Mouse (Mus musculus): ENCODE measurements at regions not wholly inside any gene's neighbourhood (a gene's known extent, or its start where the extent isn't known, plus 50 kb on each side); places are given as distances from the start of the nearest gene placed in this dataset.
A peak's percentile ranks its signal among the peaks of the same experiment; 100 is the strongest.

DNA sequence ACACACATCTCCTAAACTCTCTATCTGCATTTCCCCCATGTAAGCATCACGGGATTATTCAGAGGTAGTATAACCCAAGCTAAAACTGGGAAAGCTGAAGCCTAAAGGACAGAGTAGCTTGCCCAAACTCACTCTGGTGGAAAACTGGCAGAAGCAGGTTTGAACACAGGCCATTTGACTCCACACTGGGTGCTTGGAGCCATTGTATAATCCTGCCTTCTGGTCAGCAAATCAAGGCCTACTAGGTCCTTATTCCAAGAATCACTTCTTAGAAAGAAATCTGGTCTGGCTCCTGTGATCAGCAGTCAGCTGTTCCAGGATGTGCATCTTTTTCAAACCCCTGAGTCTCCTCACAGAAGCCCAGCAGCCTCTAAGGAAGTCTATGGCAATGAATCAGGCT is 582.4 kb downstream of the Nfib start:
- H3K4me2 ChIP-seq: no peak overlapping the region
- no peaks in the 10 kb centered on the region for H3K36me3 ChIP-seq (ENCODE audit: poor library complexity, severe bottlenecking)
- H3K9ac ChIP-seq: no peak overlapping the region
- no peaks in the 10 kb centered on the region for H3K9me3 ChIP-seq (replicated peaks)
- H3K27me3 ChIP-seq: no peaks in the 10 kb centered on the region
- no peaks in the 10 kb centered on the region for H3K4me1 ChIP-seq
- no peak for ATAC-seq
- no peak overlapping the region for H3K27ac ChIP-seq
- H3K4me3 ChIP-seq: no peak overlapping the region
- 92% methylated on average over 1 of the region's 1 CpGs for WGBS

DNA sequence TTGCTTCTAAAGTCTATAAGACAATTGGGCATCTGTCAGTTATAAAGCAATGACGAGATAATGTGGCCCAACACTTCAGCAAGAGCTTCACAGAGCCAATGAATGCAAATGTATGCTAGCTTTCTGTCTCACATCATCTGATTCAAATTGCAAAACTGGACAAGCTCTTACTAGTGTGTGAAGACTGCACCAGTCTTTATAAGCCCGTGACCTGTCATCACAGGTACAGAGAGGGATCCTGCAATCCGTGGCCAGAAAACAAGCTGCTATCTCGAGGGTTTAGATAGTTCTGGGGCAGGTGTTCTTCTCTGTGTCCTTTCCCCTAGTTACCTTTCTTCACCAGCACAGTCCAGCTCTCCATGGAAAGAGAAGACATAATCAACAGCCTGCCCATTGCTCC is 584.8 kb downstream of the Nfib start:
- H3K27ac ChIP-seq: no peak overlapping the region
- H3K9me3 ChIP-seq (replicated peaks): no peaks in the 10 kb centered on the region

DNA sequence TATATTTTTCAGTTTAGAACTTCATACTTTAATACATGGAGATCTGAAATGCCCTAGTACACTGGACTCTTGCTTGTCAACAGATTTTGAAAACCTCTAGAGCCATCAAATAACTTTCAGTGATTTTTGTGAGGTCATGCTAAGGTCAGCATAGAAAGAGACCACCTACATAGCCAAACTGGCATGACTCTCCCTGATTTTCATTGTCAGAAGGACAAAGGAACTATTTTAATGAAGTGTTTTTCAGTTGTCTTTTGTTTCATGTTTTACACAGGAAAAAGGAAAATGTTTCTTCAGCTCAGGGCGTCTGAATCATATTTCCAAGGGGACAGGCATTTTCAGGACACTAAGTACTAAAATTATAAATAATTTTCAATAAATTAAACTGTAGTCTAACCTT is 585.2 kb downstream of the Nfib start:
- Histone ChIP-seq H3K27me3 (no peaks in the 10 kb centered on the region), H3K4me1 (no peaks in the 10 kb centered on the region), H3K36me3 (ENCODE audit: poor library complexity, severe bottlenecking) (no peaks in the 10 kb centered on the region), H3K9ac (no peak overlapping the region), H3K9me3 (replicated peaks) (no peaks in the 10 kb centered on the region), H3K4me3 (no peak overlapping the region), H3K27ac (no peak overlapping the region), H3K4me2 (no peak overlapping the region)
- no peak for ATAC-seq
- 37% methylated on average over 1 of the region's 1 CpGs for WGBS

More for the DNA sequence above, 584.8 kb downstream of the Nfib start:
- no peak for ATAC-seq
- no peaks in the 10 kb centered on the region for H3K4me1 ChIP-seq
- no peaks in the 10 kb centered on the region for H3K27me3 ChIP-seq
- no peak overlapping the region for H3K4me3 ChIP-seq
- H3K9ac ChIP-seq: no peak overlapping the region
- H3K36me3 ChIP-seq (ENCODE audit: poor library complexity, severe bottlenecking): no peaks in the 10 kb centered on the region
- H3K4me2 ChIP-seq: no peak overlapping the region
- WGBS: 58% methylated on average over 4 of the region's 4 CpGs

DNA sequence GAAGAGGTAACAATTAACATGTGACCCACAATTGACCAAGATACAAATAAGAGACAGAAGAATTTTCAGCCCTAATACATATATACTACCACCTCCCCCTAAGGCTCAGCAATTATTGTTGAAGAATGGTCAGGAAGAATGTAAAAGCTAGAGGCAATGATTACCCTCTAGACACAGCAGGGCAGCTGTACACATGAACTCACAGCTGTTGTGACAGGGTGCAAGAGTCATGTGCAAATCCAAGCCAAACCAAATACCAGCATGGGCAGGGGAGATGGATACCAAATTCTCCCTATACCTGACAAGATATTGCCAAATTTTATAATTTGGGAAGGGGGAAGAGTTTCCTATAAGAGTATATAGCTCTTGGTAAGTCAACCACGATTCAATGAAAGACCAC is 603.7 kb downstream of the Nfib start:
- Histone ChIP-seq H3K4me3 (no peak overlapping the region), H3K27me3 (no peaks in the 10 kb centered on the region), H3K36me3 (ENCODE audit: poor library complexity, severe bottlenecking) (no peaks in the 10 kb centered on the region), H3K9ac (no peak overlapping the region), H3K9me3 (replicated peaks) (no peaks in the 10 kb centered on the region), H3K4me1 (peaks cover 8% of the 10 kb centered on the region; the same call in 1 of the 2 replicates), H3K27ac (no peak overlapping the region), H3K4me2 (no peak overlapping the region)
- no peak for ATAC-seq
- WGBS: 94% methylated on average over 1 of the region's 1 CpGs

DNA sequence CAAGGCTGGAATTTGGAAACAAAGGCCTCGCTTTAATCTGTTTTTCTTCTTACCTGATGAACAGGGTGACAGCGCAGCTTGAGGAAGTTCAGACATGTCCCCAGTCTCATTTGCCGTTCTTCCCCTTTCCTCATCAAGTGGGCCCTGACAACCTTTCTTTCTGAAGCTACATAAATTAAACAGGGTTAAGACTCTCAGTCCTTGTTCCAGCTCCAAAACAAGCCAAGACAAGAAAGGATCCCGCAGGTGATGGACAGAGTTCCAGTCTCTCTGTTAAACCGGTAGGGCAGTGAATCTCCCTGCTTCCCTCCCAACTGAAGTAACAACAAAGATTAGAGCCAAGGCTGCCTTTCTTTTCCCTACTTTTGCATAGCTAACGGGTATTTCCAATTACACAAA is 605.6 kb downstream of the Nfib start:
- Histone ChIP-seq H3K27me3 (no peaks in the 10 kb centered on the region), H3K9ac (no peak overlapping the region), H3K36me3 (ENCODE audit: poor library complexity, severe bottlenecking) (no peaks in the 10 kb centered on the region), H3K27ac (no peak overlapping the region), H3K4me3 (no peak overlapping the region), H3K4me1 (peaks cover 8% of the 10 kb centered on the region; the same call in 1 of the 2 replicates), H3K4me2 (no peak overlapping the region), H3K9me3 (replicated peaks) (no peaks in the 10 kb centered on the region)
- 65% methylated on average over 6 of the region's 6 CpGs for WGBS
- ATAC-seq: no peak

DNA sequence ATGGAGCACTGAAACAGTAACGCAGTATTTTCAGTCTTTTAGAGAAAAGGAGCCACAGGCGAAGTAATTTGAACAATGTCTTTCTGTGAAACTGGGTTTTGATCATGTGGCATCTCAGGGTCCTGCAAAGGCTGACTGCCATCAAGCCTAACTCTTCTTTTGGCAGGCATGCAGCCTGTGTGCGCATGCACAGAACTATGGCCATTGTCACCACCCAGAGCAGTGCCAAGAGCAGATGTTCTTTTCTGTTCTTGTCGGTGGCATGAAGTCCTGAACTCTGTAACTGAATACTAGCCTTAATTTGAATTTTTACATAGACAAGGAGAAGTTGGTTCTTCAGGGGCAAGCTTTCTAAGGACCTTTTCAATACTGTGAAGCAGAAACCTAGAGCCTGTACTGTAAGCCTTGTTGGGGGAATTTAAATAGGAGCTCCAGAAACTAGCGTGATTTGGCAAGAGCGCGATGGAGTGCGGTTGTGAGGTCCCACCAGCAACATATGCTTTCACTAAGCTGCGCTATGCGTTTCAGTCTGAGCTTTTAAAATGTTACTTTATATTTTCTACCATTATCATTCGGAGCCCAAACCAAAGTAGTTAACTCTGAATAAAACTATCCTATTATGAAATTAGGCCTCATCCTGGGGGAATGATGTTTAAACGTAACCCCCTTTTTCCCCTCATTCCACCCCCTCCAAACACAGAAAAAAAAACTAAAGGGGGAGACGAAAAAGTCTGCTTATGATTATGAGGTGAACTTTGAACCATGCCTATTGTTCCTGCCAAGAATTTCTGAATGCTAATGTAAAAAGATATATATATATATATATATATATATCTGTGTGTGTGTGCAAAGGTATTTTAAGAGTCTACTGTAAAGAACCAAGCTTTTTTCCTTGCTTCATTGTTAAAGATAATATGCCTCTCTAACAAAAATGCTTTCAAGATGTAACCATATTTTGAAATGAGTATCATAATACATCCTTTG is 606.3 kb downstream of the Nfib start:
- Histone ChIP-seq H3K4me3 (no peak overlapping the region), H3K4me2 (no peak overlapping the region), H3K9ac (no peak overlapping the region), H3K4me1 (peaks cover 8% of the 10 kb centered on the region; the same call in 1 of the 2 replicates), H3K36me3 (ENCODE audit: poor library complexity, severe bottlenecking) (no peaks in the 10 kb centered on the region), H3K27me3 (no peaks in the 10 kb centered on the region), H3K27ac (0 out of 2 replicates have a peak overlapping the region, but pooled peaks have one; percentile 27), H3K9me3 (replicated peaks) (no peaks in the 10 kb centered on the region)
- peak; percentile 85 for ATAC-seq
- WGBS: 69% methylated on average over 13 of the region's 13 CpGs

DNA sequence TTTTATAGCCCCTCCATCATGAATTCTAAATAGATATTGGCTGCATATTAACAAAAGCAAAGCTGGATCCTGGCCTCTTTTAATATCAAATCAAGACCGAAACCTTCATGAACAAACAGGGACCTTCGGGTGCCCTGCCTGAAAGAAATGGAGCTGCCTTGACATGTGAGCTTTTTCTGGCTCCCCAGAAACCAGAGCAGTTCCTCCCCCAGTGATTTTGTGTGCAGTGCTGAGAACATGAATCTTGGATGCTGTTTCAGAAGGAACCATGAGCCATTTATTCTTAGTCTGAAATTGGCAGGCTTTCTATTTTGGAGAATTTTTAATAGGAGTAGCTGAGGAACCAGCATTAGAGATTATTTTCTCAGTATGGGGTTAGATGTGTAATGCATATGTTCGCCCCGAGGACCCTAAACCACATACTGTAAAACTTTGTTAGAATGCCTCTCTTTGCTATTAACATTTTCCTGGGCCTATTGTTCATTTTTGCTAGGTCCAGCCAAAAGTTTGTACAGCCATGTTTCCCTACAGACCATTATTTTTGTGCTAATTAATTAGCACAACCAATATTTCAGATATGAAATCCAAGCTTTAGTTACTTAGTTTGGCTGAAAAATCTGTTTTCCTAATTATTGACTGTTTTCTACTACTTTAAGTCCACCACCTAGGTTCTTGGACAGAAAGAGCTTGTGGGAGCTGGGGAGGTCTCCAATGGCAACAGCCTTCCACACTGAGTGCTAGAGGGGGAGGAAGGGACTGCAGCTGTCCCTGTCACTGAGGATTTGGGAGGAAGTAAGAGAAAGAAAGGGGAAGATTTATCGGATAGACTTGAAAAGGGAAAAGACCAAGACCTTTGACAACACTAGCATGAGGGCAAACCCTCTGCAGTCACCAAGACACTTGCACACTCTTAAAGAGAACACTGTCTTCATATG is 613.0 kb downstream of the Nfib start:
- ATAC-seq: no peak
- H3K36me3 ChIP-seq (ENCODE audit: poor library complexity, severe bottlenecking): no peaks in the 10 kb centered on the region
- H3K27me3 ChIP-seq: no peaks in the 10 kb centered on the region
- no peak overlapping the region for H3K4me2 ChIP-seq
- no peak overlapping the region for H3K27ac ChIP-seq
- 77% methylated on average over 5 of the region's 5 CpGs for WGBS
- no peak overlapping the region for H3K9ac ChIP-seq
- H3K9me3 ChIP-seq (replicated peaks): no peaks in the 10 kb centered on the region
- H3K4me1 ChIP-seq: no peaks in the 10 kb centered on the region
- H3K4me3 ChIP-seq: no peak overlapping the region

DNA sequence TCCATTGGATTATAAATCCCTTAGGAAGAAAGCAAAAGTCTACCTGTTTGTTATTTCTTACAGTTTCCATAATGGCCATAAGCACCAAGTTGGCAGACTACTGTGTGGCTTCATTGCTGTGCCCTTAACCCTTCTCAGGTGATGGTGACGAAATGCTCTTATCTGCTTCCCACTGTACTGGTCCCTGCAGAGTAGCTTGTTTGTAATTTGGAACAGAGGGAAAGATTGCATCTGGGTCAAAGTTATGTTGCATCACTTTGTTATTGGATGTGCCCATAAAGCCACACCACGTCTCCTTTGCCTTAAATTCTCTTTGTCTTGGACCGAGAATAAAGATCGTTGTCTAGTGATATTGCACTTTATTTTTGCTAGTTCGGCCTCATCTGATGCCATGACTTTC is 615.9 kb downstream of the Nfib start:
- no peaks in the 10 kb centered on the region for H3K4me1 ChIP-seq
- H3K9ac ChIP-seq: no peak overlapping the region
- no peak for ATAC-seq
- H3K27ac ChIP-seq: no peak overlapping the region
- no peak overlapping the region for H3K4me2 ChIP-seq
- no peaks in the 10 kb centered on the region for H3K27me3 ChIP-seq
- H3K36me3 ChIP-seq (ENCODE audit: poor library complexity, severe bottlenecking): no peaks in the 10 kb centered on the region
- 96% methylated on average over 5 of the region's 5 CpGs for WGBS
- no peaks in the 10 kb centered on the region for H3K9me3 ChIP-seq (replicated peaks)
- no peak overlapping the region for H3K4me3 ChIP-seq

DNA sequence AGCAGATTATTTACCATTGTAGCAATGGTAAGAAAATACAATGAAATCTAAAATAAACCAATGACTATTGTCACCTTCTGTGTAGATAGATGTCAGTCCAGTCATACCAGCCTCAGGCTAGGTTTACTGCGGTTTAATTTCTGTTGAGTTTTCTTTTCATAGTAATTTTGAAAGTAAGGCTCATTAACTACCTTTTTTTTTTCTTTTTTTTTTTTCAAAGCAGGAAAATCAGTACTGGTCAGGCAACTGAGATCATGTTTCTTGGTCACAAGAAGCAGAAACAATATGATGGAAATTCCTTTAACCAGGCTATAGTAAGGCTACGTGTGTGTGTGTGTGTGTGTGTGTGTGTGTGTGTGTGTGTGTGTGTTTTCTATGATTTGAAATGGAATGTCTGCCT is 622.0 kb downstream of the Nfib start:
- Histone ChIP-seq H3K4me3 (no peak overlapping the region), H3K27ac (no peak overlapping the region), H3K4me2 (no peak overlapping the region), H3K27me3 (no peaks in the 10 kb centered on the region), H3K9ac (no peak overlapping the region), H3K4me1 (no peaks in the 10 kb centered on the region), H3K36me3 (ENCODE audit: poor library complexity, severe bottlenecking) (no peaks in the 10 kb centered on the region), H3K9me3 (replicated peaks) (no peaks in the 10 kb centered on the region)
- 85% methylated on average over 2 of the region's 2 CpGs for WGBS
- no peak for ATAC-seq

DNA sequence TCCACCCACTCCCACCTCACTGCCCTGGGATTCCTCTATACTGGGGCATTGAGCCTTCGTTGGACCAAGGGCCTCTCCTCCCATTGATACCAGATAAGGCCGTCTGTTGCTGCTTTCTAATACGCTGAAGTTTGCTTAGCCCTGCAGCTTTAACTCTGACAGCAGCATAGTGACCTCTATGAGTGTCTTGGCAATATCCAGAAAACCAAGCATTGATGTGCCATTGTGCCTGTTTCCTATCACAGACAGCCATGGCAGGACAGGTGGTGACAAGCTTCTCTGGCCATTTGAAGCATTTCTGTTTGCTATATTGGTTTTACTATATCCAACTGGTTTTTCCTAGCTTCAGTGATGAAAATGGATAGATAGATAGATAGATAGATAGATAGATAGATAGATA is 625.4 kb upstream of the Mpdz start:
- H3K27ac ChIP-seq: no peak overlapping the region
- ATAC-seq: no peak
- no peak overlapping the region for H3K4me2 ChIP-seq
- no peak overlapping the region for H3K9ac ChIP-seq
- no peaks in the 10 kb centered on the region for H3K27me3 ChIP-seq
- H3K36me3 ChIP-seq (ENCODE audit: poor library complexity, severe bottlenecking): no peaks in the 10 kb centered on the region
- H3K4me1 ChIP-seq: peaks cover 3% of the 10 kb centered on the region; the same call in 1 of the 2 replicates
- H3K4me3 ChIP-seq: no peak overlapping the region
- H3K9me3 ChIP-seq (replicated peaks): no peaks in the 10 kb centered on the region
- 76% methylated on average over 3 of the region's 3 CpGs for WGBS

DNA sequence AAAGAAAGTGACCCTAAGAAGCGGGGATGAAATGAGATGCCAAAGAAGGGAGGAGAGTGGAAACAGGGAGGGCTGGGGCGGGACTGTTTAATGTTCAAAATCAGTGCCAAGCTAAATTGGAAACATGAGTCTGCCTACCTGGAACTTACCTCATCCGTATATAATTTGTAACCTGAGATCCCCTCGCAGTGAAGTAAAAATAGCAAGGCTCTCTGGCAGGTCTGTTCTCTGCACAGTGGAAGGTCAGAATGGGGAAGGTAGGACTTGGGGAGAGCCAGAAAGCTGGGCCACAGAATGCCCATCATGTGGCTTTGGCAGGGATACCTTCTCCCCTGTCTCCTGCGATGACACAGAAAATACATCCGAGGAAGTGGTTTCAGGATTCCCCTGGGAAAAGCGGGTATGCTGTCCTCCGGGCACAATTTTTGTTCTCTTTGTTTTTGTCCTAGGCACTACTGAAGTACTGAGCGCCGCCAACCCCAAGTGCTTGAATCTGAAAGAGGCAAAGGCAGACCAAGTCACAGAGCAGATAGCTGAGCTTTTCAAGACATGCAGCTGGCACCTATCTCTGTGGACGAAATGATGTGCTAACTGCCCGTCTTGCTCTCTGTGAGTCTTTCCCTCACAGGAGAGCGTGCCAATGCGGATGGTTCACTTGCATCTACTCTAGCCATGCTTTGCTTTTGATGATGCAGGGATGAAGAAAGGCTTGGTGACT is 623.2 kb upstream of the Mpdz start:
- no peaks in the 10 kb centered on the region for H3K36me3 ChIP-seq (ENCODE audit: poor library complexity, severe bottlenecking)
- no peaks in the 10 kb centered on the region for H3K27me3 ChIP-seq
- WGBS: 78% methylated on average over 14 of the region's 14 CpGs
- no peaks in the 10 kb centered on the region for H3K9me3 ChIP-seq (replicated peaks)
- H3K4me2 ChIP-seq: no peak overlapping the region
- no peak overlapping the region for H3K27ac ChIP-seq
- no peak overlapping the region for H3K9ac ChIP-seq
- H3K4me3 ChIP-seq: no peak overlapping the region
- ATAC-seq: no peak
- peaks cover 3% of the 10 kb centered on the region; the same call in 1 of the 2 replicates for H3K4me1 ChIP-seq

Measured in forebrain, embryonic 13.5 days (tissue).